Mouse (Mus musculus): ENCODE data around the gene Hspa12a. TPM values are rescaled to one million over a fixed set of nuclear protein-coding genes. Genes with fewer than 3 reads are reported as not detected.

The Hspa12a gene
- total and polyA plus RNA-seq, 2 experiments = 1.0 to 1.1 TPM

- Histone ChIP-seq H3K36me3 (ENCODE audit: control insufficient read depth, insufficient read depth, low read length) (no peaks in the 10 kb centered on the region), H3K4me1 (ENCODE audit: control insufficient read depth, insufficient read depth, low read length) (no peaks in the 10 kb centered on the region), H3K4me3 (ENCODE audit: insufficient read depth, low read depth, low read length) (no peak overlapping the region), H3K79me2 (ENCODE audit: control insufficient read depth, insufficient read depth, low read length) (no peaks in the 10 kb centered on the region), H3K27me3 (ENCODE audit: control insufficient read depth, insufficient read depth, low read length) (peaks cover 6% of the 10 kb centered on the region; the same call in 1 of the 2 replicates), H3K27ac (replicated peaks; ENCODE audit: insufficient read depth, low read depth, low read length) (no peak overlapping the region), H3K9ac (ENCODE audit: low read depth, low read length) (no peak overlapping the region)
- 70% methylated on average over 12 of the region's 13 CpGs for WGBS
- no peak for DNase-seq (ENCODE audit: extremely low read depth, low read depth, low spot score)
- TF ChIP-seq CTCF (IDR thresholded peaks at IDR 0.05; ENCODE audit: low read depth, low read length) = no peak
- no peak for TF ChIP-seq POLR2A (IDR thresholded peaks at IDR 0.05; ENCODE audit: extremely low read depth, insufficient read depth, low read length)
Observed at GRCm38 (mm10) chr19:58952236-58952635, 8.8 kb upstream of the Hspa12a start.

GRCm38 (mm10) chr19:58951521-58951920, 8.1 kb upstream of the Hspa12a start:
- no peak for DNase-seq (ENCODE audit: extremely low read depth, low read depth, low spot score)
- H3K79me2 ChIP-seq (ENCODE audit: control insufficient read depth, insufficient read depth, low read length) = no peaks in the 10 kb centered on the region
- no peak overlapping the region for H3K9ac ChIP-seq (ENCODE audit: low read depth, low read length)
- H3K27me3 ChIP-seq (ENCODE audit: control insufficient read depth, insufficient read depth, low read length) = peaks cover 6% of the 10 kb centered on the region; the same call in 1 of the 2 replicates
- no peak for TF ChIP-seq POLR2A (IDR thresholded peaks at IDR 0.05; ENCODE audit: extremely low read depth, insufficient read depth, low read length)
- no peak for TF ChIP-seq CTCF (IDR thresholded peaks at IDR 0.05; ENCODE audit: low read depth, low read length)
- H3K4me3 ChIP-seq (ENCODE audit: insufficient read depth, low read depth, low read length) = no peak overlapping the region
- H3K27ac ChIP-seq (replicated peaks; ENCODE audit: insufficient read depth, low read depth, low read length) = no peak overlapping the region
- H3K36me3 ChIP-seq (ENCODE audit: control insufficient read depth, insufficient read depth, low read length) = no peaks in the 10 kb centered on the region
- WGBS = 89% methylated on average over 3 of the region's 3 CpGs
- H3K4me1 ChIP-seq (ENCODE audit: control insufficient read depth, insufficient read depth, low read length) = no peaks in the 10 kb centered on the region

- Histone ChIP-seq H3K27ac (replicated peaks; ENCODE audit: insufficient read depth, low read depth, low read length) (no peak overlapping the region), H3K4me1 (ENCODE audit: control insufficient read depth, insufficient read depth, low read length) (peaks cover 2% of the 10 kb centered on the region; the same call in 1 of the 2 replicates), H3K36me3 (ENCODE audit: control insufficient read depth, insufficient read depth, low read length) (no peaks in the 10 kb centered on the region), H3K79me2 (ENCODE audit: control insufficient read depth, insufficient read depth, low read length) (no peaks in the 10 kb centered on the region), H3K4me3 (ENCODE audit: insufficient read depth, low read depth, low read length) (no peak overlapping the region), H3K9ac (ENCODE audit: low read depth, low read length) (no peak overlapping the region), H3K27me3 (ENCODE audit: control insufficient read depth, insufficient read depth, low read length) (0 out of 2 replicates have a peak, but pooled peaks cover 3% of the 10 kb centered on the region)
- WGBS = 86% methylated on average over 7 of the region's 7 CpGs
- no peak for TF ChIP-seq CTCF (IDR thresholded peaks at IDR 0.05; ENCODE audit: low read depth, low read length)
- no peak for TF ChIP-seq POLR2A (IDR thresholded peaks at IDR 0.05; ENCODE audit: extremely low read depth, insufficient read depth, low read length)
- no peak for DNase-seq (ENCODE audit: extremely low read depth, low read depth, low spot score)
Observed at GRCm38 (mm10) chr19:58945959-58946358, 2.5 kb upstream of the Hspa12a start.

- Histone ChIP-seq H3K27ac (replicated peaks; ENCODE audit: insufficient read depth, low read depth, low read length) (no peak overlapping the region), H3K27me3 (ENCODE audit: control insufficient read depth, insufficient read depth, low read length) (no peaks in the 10 kb centered on the region), H3K79me2 (ENCODE audit: control insufficient read depth, insufficient read depth, low read length) (no peaks in the 10 kb centered on the region), H3K4me3 (ENCODE audit: insufficient read depth, low read depth, low read length) (no peak overlapping the region), H3K36me3 (ENCODE audit: control insufficient read depth, insufficient read depth, low read length) (no peaks in the 10 kb centered on the region), H3K9ac (ENCODE audit: low read depth, low read length) (no peak overlapping the region), H3K4me1 (ENCODE audit: control insufficient read depth, insufficient read depth, low read length) (no peaks in the 10 kb centered on the region)
- no peak for DNase-seq (ENCODE audit: extremely low read depth, low read depth, low spot score)
- TF ChIP-seq POLR2A (IDR thresholded peaks at IDR 0.05; ENCODE audit: extremely low read depth, insufficient read depth, low read length) = no peak
- TF ChIP-seq CTCF (IDR thresholded peaks at IDR 0.05; ENCODE audit: low read depth, low read length) = no peak
- 31% methylated on average over 4 of the region's 4 CpGs for WGBS
Observed at GRCm38 (mm10) chr19:58933062-58933461, 10.4 kb downstream of the Hspa12a start.

DNA sequence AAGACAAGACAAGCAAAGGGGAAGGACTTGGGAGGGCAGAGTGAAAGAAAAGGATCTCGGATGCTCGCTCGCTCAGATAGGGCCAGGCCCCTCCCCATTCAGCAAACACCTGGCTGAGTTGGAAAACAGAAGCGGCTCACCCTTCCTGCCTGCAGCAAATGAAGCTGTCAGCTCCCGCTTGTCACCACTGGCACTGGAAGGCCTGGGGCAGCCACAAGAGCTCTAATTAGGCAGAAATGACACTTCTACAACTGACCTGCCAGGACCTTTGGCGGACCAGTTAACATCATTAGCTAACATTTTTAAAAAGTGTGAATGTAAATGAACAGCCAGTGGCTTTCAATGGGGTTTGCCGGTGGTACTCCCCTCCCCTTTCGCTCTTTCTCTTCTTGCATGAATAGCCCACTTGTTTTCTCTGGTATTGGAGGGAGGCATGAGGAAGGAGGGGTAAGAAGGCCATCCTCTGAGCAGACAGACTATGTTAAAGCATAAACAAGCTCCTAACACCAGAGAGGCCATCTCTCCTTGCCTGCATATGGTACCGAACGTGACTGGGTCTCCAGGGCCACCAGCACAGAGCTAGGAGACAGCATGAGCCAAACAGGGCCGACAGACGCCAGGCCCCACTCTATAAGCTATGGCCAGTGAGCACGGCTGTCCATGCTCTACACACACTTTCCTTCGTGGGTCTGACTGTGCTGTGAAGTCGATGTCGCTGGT, 12.2 kb downstream of the Hspa12a start:
- Histone ChIP-seq H3K36me3 (ENCODE audit: control insufficient read depth, insufficient read depth, low read length) (no peaks in the 10 kb centered on the region), H3K9ac (ENCODE audit: low read depth, low read length) (no peak overlapping the region), H3K4me1 (ENCODE audit: control insufficient read depth, insufficient read depth, low read length) (no peaks in the 10 kb centered on the region), H3K79me2 (ENCODE audit: control insufficient read depth, insufficient read depth, low read length) (no peaks in the 10 kb centered on the region), H3K27me3 (ENCODE audit: control insufficient read depth, insufficient read depth, low read length) (no peaks in the 10 kb centered on the region), H3K27ac (replicated peaks; ENCODE audit: insufficient read depth, low read depth, low read length) (no peak overlapping the region), H3K4me3 (ENCODE audit: insufficient read depth, low read depth, low read length) (no peak overlapping the region)
- no peak for TF ChIP-seq POLR2A (IDR thresholded peaks at IDR 0.05; ENCODE audit: extremely low read depth, insufficient read depth, low read length)
- no peak for TF ChIP-seq CTCF (IDR thresholded peaks at IDR 0.05; ENCODE audit: low read depth, low read length)
- 56% methylated on average over 16 of the region's 16 CpGs for WGBS
- no peak for DNase-seq (ENCODE audit: extremely low read depth, low read depth, low spot score)

GRCm38 (mm10) chr19:58919148-58919547, 24.3 kb downstream of the Hspa12a start:
- Histone ChIP-seq H3K27me3 (ENCODE audit: control insufficient read depth, insufficient read depth, low read length) (no peaks in the 10 kb centered on the region), H3K4me1 (ENCODE audit: control insufficient read depth, insufficient read depth, low read length) (peaks cover 2% of the 10 kb centered on the region; the same call in 1 of the 2 replicates), H3K79me2 (ENCODE audit: control insufficient read depth, insufficient read depth, low read length) (no peaks in the 10 kb centered on the region), H3K27ac (replicated peaks; ENCODE audit: insufficient read depth, low read depth, low read length) (no peak overlapping the region), H3K9ac (ENCODE audit: low read depth, low read length) (no peak overlapping the region), H3K36me3 (ENCODE audit: control insufficient read depth, insufficient read depth, low read length) (no peaks in the 10 kb centered on the region), H3K4me3 (ENCODE audit: insufficient read depth, low read depth, low read length) (no peak overlapping the region)
- WGBS = 27% methylated on average over 7 of the region's 7 CpGs
- TF ChIP-seq POLR2A (IDR thresholded peaks at IDR 0.05; ENCODE audit: extremely low read depth, insufficient read depth, low read length) (no peak), CTCF (IDR thresholded peaks at IDR 0.05; ENCODE audit: low read depth, low read length) (peak; percentile 41)
- DNase-seq (ENCODE audit: extremely low read depth, low read depth, low spot score) = peak; percentile 28
